In the genomic region with DNA sequence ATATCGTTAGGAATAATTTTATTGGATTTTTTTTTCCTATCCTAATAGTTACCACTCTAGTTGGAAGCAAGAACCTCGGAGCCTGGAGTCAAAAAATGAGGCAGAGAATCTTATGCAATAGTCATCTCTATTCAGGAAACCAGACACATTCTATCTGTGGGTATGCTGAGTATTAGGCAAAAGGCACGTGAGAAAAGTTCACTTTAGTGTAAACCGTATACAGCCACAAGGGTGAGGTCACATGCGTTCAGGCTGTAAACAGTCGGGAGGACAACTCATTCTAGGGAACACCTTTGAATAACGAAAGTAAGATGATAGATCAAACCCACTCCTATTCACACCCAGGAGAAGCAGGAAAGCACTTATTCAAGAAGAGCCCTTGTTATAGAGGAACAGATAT, we compare ENCODE assay signal across 21 mouse cellular contexts. TPM values are rescaled to one million over a fixed set of nuclear protein-coding genes. Genes with fewer than 3 reads are reported as not detected.
DNase-seq lines count a peak whose midpoint lies in the region; ATAC-seq and TF ChIP-seq lines count a peak whose summit lies in the region.
"Had no signal": no experiment of that assay in that cellular context is flagged by ENCODE, and none has a peak within 500 bp of the region (broad histone marks: within the 10 kb centered on the region; RNA-seq: fewer than 3 reads in every experiment).

No protein-coding gene starts in this region.

- H3K36me3 ChIP-seq in heart, embryonic 12.5 days, result no peaks in the 10 kb centered on the region
- no peaks in the 10 kb centered on the region for H3K36me3 ChIP-seq in intestine, postnatal 0 days (ENCODE audit: control insufficient read depth, insufficient read depth)
- H3K36me3 ChIP-seq in intestine, embryonic 15.5 days, result no peaks in the 10 kb centered on the region
- peaks cover 8% of the 10 kb centered on the region for H3K36me3 ChIP-seq in macrophage (ENCODE audit: inconsistent target)
- H3K36me3 ChIP-seq in neural tube, embryonic 15.5 days, result no peaks in the 10 kb centered on the region
- H3K36me3 ChIP-seq: G1E; limb, embryonic 15.5 days; midbrain, embryonic 10.5 days had no signal

- no peak for ATAC-seq in heart, embryonic 12.5 days (ENCODE audit: insufficient number of reproducible peaks, low FRiP score)
- ATAC-seq in intestine, postnatal 0 days, result peak; percentile 50; the same call in 1 of the 2 replicates
- no peak for ATAC-seq in intestine, embryonic 15.5 days
- ATAC-seq in neural tube, embryonic 15.5 days (ENCODE audit: low FRiP score), result no peak
- ATAC-seq: forebrain, embryonic 13.5 days had no signal

- H3K27ac ChIP-seq in heart, embryonic 12.5 days (ENCODE audit: poor library complexity, severe bottlenecking), result peak overlapping the region; percentile 77; the same call in 1 of the 2 replicates
- H3K27ac ChIP-seq in intestine, postnatal 0 days (ENCODE audit: low read depth, low read length), result no peak overlapping the region
- no peak overlapping the region for H3K27ac ChIP-seq in intestine, embryonic 15.5 days
- H3K27ac ChIP-seq in macrophage, result peak overlapping the region; percentile 19
- no peak overlapping the region for H3K27ac ChIP-seq in neural tube, embryonic 15.5 days (replicated peaks)
- H3K27ac ChIP-seq: forebrain, embryonic 13.5 days; gastrocnemius, adult 2 months; hindbrain, embryonic 14.5 days; limb, embryonic 15.5 days; midbrain, embryonic 10.5 days had no signal

- no peak overlapping the region for H3K9ac ChIP-seq in heart, embryonic 12.5 days
- H3K9ac ChIP-seq in intestine, postnatal 0 days (ENCODE audit: low read depth, low read length), result no peak overlapping the region
- H3K9ac ChIP-seq in intestine, embryonic 15.5 days, result no peak overlapping the region
- H3K9ac ChIP-seq in neural tube, embryonic 15.5 days (replicated peaks), result no peak overlapping the region
- H3K9ac ChIP-seq: forebrain, embryonic 13.5 days; hindbrain, embryonic 14.5 days; limb, embryonic 15.5 days had no signal

- TF ChIP-seq CTCF in intestine, postnatal 0 days (IDR thresholded peaks at IDR 0.05; ENCODE audit: low read depth), result no peak

- no peak for DNase-seq in heart, postnatal 36 days
- peak; percentile 3 for DNase-seq in NIH3T3 (ENCODE audit: low read depth)
- DNase-seq in frontal cortex, postnatal 10 days (ENCODE audit: low spot score in 2 of 2), result no peak
- DNase-seq: adrenal gland, adult 8-10 months; cerebellum, adult 18-20 months; cerebellum, postnatal 36 days; gastrocnemius, adult 2 months; kidney, adult 9 months; kidney, postnatal 14 days; left cerebral cortex, postnatal 4 days; lung, adult 2 months had no signal

- no peaks in the 10 kb centered on the region for H3K27me3 ChIP-seq in heart, embryonic 12.5 days (replicated peaks)
- no peaks in the 10 kb centered on the region for H3K27me3 ChIP-seq in intestine, postnatal 0 days (replicated peaks; ENCODE audit: control insufficient read depth, insufficient read depth, low read length)
- H3K27me3 ChIP-seq in intestine, embryonic 15.5 days (replicated peaks), result no peaks in the 10 kb centered on the region
- no peaks in the 10 kb centered on the region for H3K27me3 ChIP-seq in neural tube, embryonic 15.5 days (replicated peaks)
- H3K27me3 ChIP-seq: forebrain, embryonic 13.5 days; limb, embryonic 15.5 days had no signal

- H3K79me2 ChIP-seq in macrophage (ENCODE audit: inconsistent target), result peaks cover 9% of the 10 kb centered on the region; the same call in 1 of the 2 replicates

- 73% methylated on average over 7 of the region's 7 CpGs for WGBS in heart, embryonic 12.5 days
- WGBS in intestine, postnatal 0 days, result 45% methylated on average over 7 of the region's 7 CpGs
- 59% methylated on average over 7 of the region's 7 CpGs for WGBS in intestine, embryonic 15.5 days
- WGBS in macrophage (ENCODE audit: missing documents), result 50% methylated on average over 7 of the region's 7 CpGs
- 80% methylated on average over 7 of the region's 7 CpGs for WGBS in neural tube, embryonic 15.5 days

- intact Hi-C loops in heart, postnatal 36 days (cut with DNase I), result loop anchor here (2.0 kb wide), 1 partner anchor 20 kb away; no protein-coding TSS in a partner anchor

- no peak overlapping the region for H3K4me3 ChIP-seq in heart, embryonic 12.5 days
- no peak overlapping the region for H3K4me3 ChIP-seq in intestine, postnatal 0 days (ENCODE audit: low read depth, low read length)
- no peak overlapping the region for H3K4me3 ChIP-seq in intestine, embryonic 15.5 days (replicated peaks)
- H3K4me3 ChIP-seq in macrophage (ENCODE audit: inconsistent target), result no peak overlapping the region
- H3K4me3 ChIP-seq in neural tube, embryonic 15.5 days (replicated peaks), result no peak overlapping the region
- H3K4me3 ChIP-seq: forebrain, embryonic 13.5 days; gastrocnemius, adult 2 months; limb, embryonic 15.5 days; midbrain, embryonic 10.5 days had no signal

- peaks cover 43% of the 10 kb centered on the region for H3K4me1 ChIP-seq in heart, embryonic 12.5 days (replicated peaks)
- no peaks in the 10 kb centered on the region for H3K4me1 ChIP-seq in intestine, postnatal 0 days (replicated peaks; ENCODE audit: control insufficient read depth, insufficient read depth, low read length)
- H3K4me1 ChIP-seq in intestine, embryonic 15.5 days (replicated peaks), result no peaks in the 10 kb centered on the region
- H3K4me1 ChIP-seq in neural tube, embryonic 15.5 days, result no peaks in the 10 kb centered on the region
- H3K4me1 ChIP-seq: forebrain, embryonic 13.5 days; limb, embryonic 15.5 days; midbrain, embryonic 10.5 days had no signal

- no peaks in the 10 kb centered on the region for H3K9me3 ChIP-seq in heart, embryonic 12.5 days (replicated peaks)
- no peaks in the 10 kb centered on the region for H3K9me3 ChIP-seq in intestine, postnatal 0 days (ENCODE audit: control insufficient read depth)
- H3K9me3 ChIP-seq in intestine, embryonic 15.5 days, result no peaks in the 10 kb centered on the region
- H3K9me3 ChIP-seq in neural tube, embryonic 15.5 days (replicated peaks), result no peaks in the 10 kb centered on the region
- H3K9me3 ChIP-seq: forebrain, embryonic 13.5 days; G1E; limb, embryonic 15.5 days; midbrain, embryonic 10.5 days had no signal

- no peak overlapping the region for H3K4me2 ChIP-seq in heart, embryonic 12.5 days
- H3K4me2 ChIP-seq in intestine, postnatal 0 days (replicated peaks; ENCODE audit: low read depth), result no peak overlapping the region
- H3K4me2 ChIP-seq in intestine, embryonic 15.5 days (replicated peaks), result no peak overlapping the region
- no peak overlapping the region for H3K4me2 ChIP-seq in neural tube, embryonic 15.5 days
- H3K4me2 ChIP-seq: forebrain, embryonic 13.5 days; hindbrain, embryonic 14.5 days; limb, embryonic 15.5 days had no signal

RNA-seq across cellular contexts. Expression of a gene that starts 7.5 kb away (rescaled TPM):
- 2.0 and 2.6 TPM in 2 replicates for polyA plus RNA-seq in heart, embryonic 12.5 days (2016; fragmentation: Nextera tagmentation; extraction: Ambion mirVana)
- total RNA-seq in heart, postnatal 36 days (2021), result 1 to 10 TPM; 1.3 to 3.1 TPM
- polyA plus RNA-seq in intestine, postnatal 0 days (2015; fragmentation: Nextera tagmentation; extraction: Ambion mirVana), result 44.8 and 47.9 TPM in 2 replicates
- polyA plus RNA-seq in intestine, embryonic 15.5 days (2015; fragmentation: Nextera tagmentation; extraction: Ambion mirVana), result 0.56 and 1.5 TPM in 2 replicates
- 1,000 to 10,000 TPM in 9 of 26 experiments, 100 to 1,000 TPM in 17; 129 to 1,692 (median 585) TPM for total RNA-seq in macrophage (2018; cell fraction: chromatin; rRNA removed)
- 100 to 1,000 TPM in 9 of 26 experiments, 10 to 100 TPM in 17; 19.8 to 165 (median 49.5) TPM for total RNA-seq in macrophage (2018; cell fraction: cytosol; rRNA removed)
- 100 to 1,000 TPM in 25 of 26 experiments, 10 to 100 TPM in 1; 98.7 to 875 (median 314) TPM for total RNA-seq in macrophage (2018; cell fraction: nucleus; rRNA removed)
- polyA plus RNA-seq in macrophage (2018), result 12.5 to 33.9 TPM (median 19.5 TPM) in 3 replicates
- 0.45 and 1.2 TPM in 2 replicates for polyA plus RNA-seq in neural tube, embryonic 15.5 days (2015; fragmentation: Nextera tagmentation; extraction: Ambion mirVana)
- polyA plus RNA-seq: G1E had no signal

RNA-seq across cellular contexts. Expression of a gene that starts 17.9 kb away (rescaled TPM):
- polyA plus RNA-seq in heart, embryonic 12.5 days (2016; fragmentation: Nextera tagmentation; extraction: Ambion mirVana), result 208 and 231 TPM in 2 replicates
- 100 to 1,000 TPM; 211 to 235 TPM for total RNA-seq in heart, postnatal 36 days (2021)
- polyA plus RNA-seq in intestine, postnatal 0 days (2015; fragmentation: Nextera tagmentation; extraction: Ambion mirVana), result 62.3 and 73.8 TPM in 2 replicates
- polyA plus RNA-seq in intestine, embryonic 15.5 days (2015; fragmentation: Nextera tagmentation; extraction: Ambion mirVana), result 76.0 and 81.9 TPM in 2 replicates
- 10 to 100 TPM in 1 of 26 experiments, 1 to 10 TPM in 22, under 1 TPM in 3; 0.52 to 16.9 (median 3.1) TPM for total RNA-seq in macrophage (2018; cell fraction: chromatin; rRNA removed)
- 1 to 10 TPM in 25 of 26 experiments, under 1 TPM in 1; 0.91 to 7.8 (median 2.5) TPM for total RNA-seq in macrophage (2018; cell fraction: cytosol; rRNA removed)
- 10 to 100 TPM in 1 of 26 experiments, 1 to 10 TPM in 25; 1.2 to 11.2 (median 2.5) TPM for total RNA-seq in macrophage (2018; cell fraction: nucleus; rRNA removed)
- 3.0 to 11.6 TPM (median 7.2 TPM) in 3 replicates for polyA plus RNA-seq in macrophage (2018)
- 16.0 and 33.0 TPM in 2 replicates for polyA plus RNA-seq in neural tube, embryonic 15.5 days (2015; fragmentation: Nextera tagmentation; extraction: Ambion mirVana)
- polyA plus RNA-seq: G1E had no signal

Comparison
In these comparisons a context has a peak if more than half of its experiments do, and no peak if none do; other contexts are left out.
1. H3K27ac ChIP-seq: peak in heart, embryonic 12.5 days (single experiment) and macrophage (single experiment); none in intestine, postnatal 0 days (single experiment), intestine, embryonic 15.5 days (single experiment) and neural tube, embryonic 15.5 days (single experiment).